Mouse (Mus musculus) liver, postnatal 0 days (tissue): ENCODE measurements around the gene Cbx7. TPM values are rescaled to one million over a fixed set of nuclear protein-coding genes. Genes with fewer than 3 reads are reported as not detected.

Experiments used
- ATAC-seq: fragments of 200-750 bp; cut with Nextera tagmentation; 2 replicates; pipeline ENCODE4 v1.8.0; 2017; ENCODE audit warnings: mild to moderate bottlenecking, moderate library complexity
- DNase-seq: peaks from one replicate; pipeline ENCODE4 v3.0.0-alpha.2; 2016
- H3K27ac ChIP-seq: fragments of 300-500 bp; sonication (generic); 2 replicates; pipeline ENCODE4 v1.5.1; 2014; ENCODE audit warnings: antibody characterized with exemption, moderate library complexity, mild to moderate bottlenecking, low read depth
- H3K27me3 ChIP-seq: fragments of 300-500 bp; sonication (generic); 2 replicates; pipeline ENCODE4 v1.6.1; 2014; ENCODE audit warnings: low read length, control low read depth, mixed read lengths; ENCODE audit not compliant: insufficient read depth
- H3K36me3 ChIP-seq: fragments of 300-500 bp; sonication (generic); replicated peaks from 2 replicates; pipeline ENCODE4 v1.6.1; 2014; ENCODE audit warnings: mild to moderate bottlenecking, control low read depth, low read length, moderate library complexity, mixed read lengths; ENCODE audit not compliant: insufficient read depth
- H3K4me1 ChIP-seq: fragments of 300-500 bp; sonication (generic); 2 replicates; pipeline ENCODE4 v1.6.1; 2014; ENCODE audit warnings: antibody characterized with exemption, mild to moderate bottlenecking, control low read depth; ENCODE audit not compliant: insufficient read depth
- H3K4me2 ChIP-seq: fragments of 300-500 bp; sonication (generic); 2 replicates; pipeline ENCODE4 v1.6.1; 2014; ENCODE audit warnings: low read depth, mild to moderate bottlenecking, low read length, moderate library complexity, mixed read lengths
- H3K4me3 ChIP-seq: fragments of 300-500 bp; sonication (generic); 2 replicates; pipeline ENCODE4 v1.5.1; 2014; ENCODE audit warnings: low read depth, low read length
- H3K9ac ChIP-seq: fragments of 300-500 bp; sonication (generic); replicated peaks from 2 replicates; pipeline ENCODE4 v1.6.1; 2014; ENCODE audit warnings: mild to moderate bottlenecking, moderate library complexity
- H3K9me3 ChIP-seq: fragments of 300-500 bp; sonication (generic); 2 replicates; pipeline ENCODE4 v1.6.1; 2016; ENCODE audit warnings: mild to moderate bottlenecking, control low read depth, low read length, mixed read lengths
- CTCF ChIP-seq: sonication (generic); IDR thresholded peaks from 2 replicates; pipeline ENCODE4 v1.5.1; 2016; ENCODE audit warnings: antibody characterized with exemption, low read depth
- EP300 ChIP-seq: IDR thresholded peaks from 2 replicates; pipeline ENCODE4 v1.6.1; 2016; ENCODE audit warnings: antibody characterized with exemption, low read depth, mild to moderate bottlenecking
- WGBS: fragments of 180-500 bp; shearing (Covaris S2); extraction: QIAGEN DNeasy Blood & Tissue Kit; methylation state at CpG from one replicate; pipeline ENCODE4 v1.1.7; 2014; ENCODE audit not compliant: insufficient replicate concordance; 5-methylcytosine and 5-hydroxymethylcytosine counted together
- polyA plus RNA-seq: library from polyadenylated mRNA; unstranded; fragments of >200 nt; fragmentation: Nextera tagmentation; extraction: Ambion mirVana; gene quantifications from 2 replicates; pipeline ENCODE4 v1.2.1, GENCODE M21; 2015

The Cbx7 gene
- polyA plus RNA-seq, 1 experiment from 2014 or later = 1.2 TPM

- no peaks in the 10 kb centered on the region for H3K36me3 ChIP-seq
- H3K9ac ChIP-seq = peak overlapping the region; percentile 75
- no peak for ATAC-seq
- H3K9me3 ChIP-seq = no peaks in the 10 kb centered on the region
- WGBS = 39% methylated on average over 13 of the region's 13 CpGs
- peak overlapping the region; percentile 85 for H3K4me3 ChIP-seq
- H3K27ac ChIP-seq = no peak overlapping the region
- peaks cover 40% of the 10 kb centered on the region for H3K4me1 ChIP-seq
- no peak for TF ChIP-seq EP300
- no peak for TF ChIP-seq CTCF
- H3K27me3 ChIP-seq = peaks cover 43% of the 10 kb centered on the region
- peak overlapping the region; percentile 98 for H3K4me2 ChIP-seq
- DNase-seq = no peak
Measured at GRCm38 (mm10) chr15:79931496-79932141, 39.3 kb downstream of the Cbx7 start.

GRCm38 (mm10) chr15:79929734-79930133 is 41.2 kb downstream of the Cbx7 start:
- H3K27me3 ChIP-seq = peaks cover 27% of the 10 kb centered on the region
- H3K9me3 ChIP-seq = no peaks in the 10 kb centered on the region
- TF ChIP-seq EP300 (no peak), CTCF (no peak)
- H3K36me3 ChIP-seq = no peaks in the 10 kb centered on the region
- H3K4me2 ChIP-seq = no peak overlapping the region
- ATAC-seq (no peak), DNase-seq (no peak)
- H3K4me3 ChIP-seq = no peak overlapping the region
- H3K9ac ChIP-seq = no peak overlapping the region
- no peak overlapping the region for H3K27ac ChIP-seq
- peaks cover 40% of the 10 kb centered on the region for H3K4me1 ChIP-seq
- WGBS = 89% methylated on average over 3 of the region's 3 CpGs

- ATAC-seq (no peak), DNase-seq (no peak)
- Histone ChIP-seq H3K9ac (peak overlapping the region; percentile 86), H3K27ac (peak overlapping the region; percentile 85), H3K4me3 (0 out of 2 replicates have a peak overlapping the region, but pooled peaks have one; percentile 60), H3K27me3 (peaks cover 17% of the 10 kb centered on the region), H3K4me1 (peaks cover 40% of the 10 kb centered on the region), H3K4me2 (peak overlapping the region; percentile 74), H3K36me3 (no peaks in the 10 kb centered on the region), H3K9me3 (no peaks in the 10 kb centered on the region)
- WGBS = 71% methylated on average over 2 of the region's 2 CpGs
- TF ChIP-seq EP300 (no peak), CTCF (no peak)
Measured at GRCm38 (mm10) chr15:79928736-79929135, 42.2 kb downstream of the Cbx7 start.

- no peak for ATAC-seq
- peak overlapping the region; percentile 60 for H3K4me3 ChIP-seq
- peak overlapping the region; percentile 85 for H3K27ac ChIP-seq
- TF ChIP-seq CTCF = no peak
- TF ChIP-seq EP300 = no peak
- no peak for DNase-seq
- H3K27me3 ChIP-seq = peaks cover 13% of the 10 kb centered on the region
- H3K4me1 ChIP-seq = peaks cover 36% of the 10 kb centered on the region
- H3K4me2 ChIP-seq = peak overlapping the region; percentile 74
- no peaks in the 10 kb centered on the region for H3K9me3 ChIP-seq
- no peaks in the 10 kb centered on the region for H3K36me3 ChIP-seq
- 86% methylated on average over 3 of the region's 3 CpGs for WGBS
- peak overlapping the region; percentile 86 for H3K9ac ChIP-seq
Measured at GRCm38 (mm10) chr15:79928316-79928715, 42.6 kb downstream of the Cbx7 start.

- WGBS = 1% methylated on average over 27 of the region's 29 CpGs
- Histone ChIP-seq H3K9me3 (no peaks in the 10 kb centered on the region), H3K4me1 (peaks cover 30% of the 10 kb centered on the region), H3K27ac (peak overlapping the region; percentile 85), H3K4me2 (peak overlapping the region; percentile 74), H3K9ac (peak overlapping the region; percentile 86), H3K4me3 (peak overlapping the region; percentile 60), H3K36me3 (no peaks in the 10 kb centered on the region), H3K27me3 (peaks cover 7% of the 10 kb centered on the region)
- DNase-seq (peak; percentile 98), ATAC-seq (peak; percentile 93)
- TF ChIP-seq CTCF (no peak), EP300 (peak; percentile 82)
Measured at GRCm38 (mm10) chr15:79927637-79928122, 43.2 kb downstream of the Cbx7 start.

- 69% methylated on average over 11 of the region's 11 CpGs for WGBS
Measured at GRCm38 (mm10) chr15:79926856-79927416, 44.0 kb downstream of the Cbx7 start.

More at GRCm38 (mm10) chr15:79926856-79927416, 44.0 kb downstream of the Cbx7 start:
- H3K4me1 ChIP-seq = peaks cover 24% of the 10 kb centered on the region
- H3K27me3 ChIP-seq = 0 out of 2 replicates have a peak, but pooled peaks cover 2% of the 10 kb centered on the region
- H3K4me2 ChIP-seq = peak overlapping the region; percentile 74
- peak overlapping the region; percentile 60 for H3K4me3 ChIP-seq
- no peak for TF ChIP-seq EP300
- TF ChIP-seq CTCF = 0 out of 2 replicates have a peak, but pooled peaks have one; percentile 5
- DNase-seq (no peak), ATAC-seq (no peak)
- no peaks in the 10 kb centered on the region for H3K36me3 ChIP-seq
- H3K27ac ChIP-seq = peak overlapping the region; percentile 85
- peak overlapping the region; percentile 86 for H3K9ac ChIP-seq
- H3K9me3 ChIP-seq = no peaks in the 10 kb centered on the region
